Mouse (Mus musculus) embryo, embryonic 10 days (tissue): ENCODE measurements around the gene Zeb2.

Experiments
- DNase-seq: peaks from one replicate; pipeline ENCODE4 v3.0.0-alpha.2; 2015; ENCODE audit warnings: low spot score

The Zeb2 gene

GRCm38 (mm10) chr2:45060768-45061167, 56.4 kb downstream of the Zeb2 start:
- DNase-seq = no peak

- no peak for DNase-seq
These were observed 57.0 kb downstream of the Zeb2 start for GRCm38 (mm10) chr2:45060202-45060601.

GRCm38 (mm10) chr2:45059599-45059998, 57.6 kb downstream of the Zeb2 start:
- DNase-seq = no peak

- no peak for DNase-seq
These were observed 58.2 kb downstream of the Zeb2 start for GRCm38 (mm10) chr2:45059010-45059409.

- no peak for DNase-seq
These were observed 59.0 kb downstream of the Zeb2 start for GRCm38 (mm10) chr2:45058183-45058582.

GRCm38 (mm10) chr2:45056856-45057562, 60.2 kb downstream of the Zeb2 start:
- no peak for DNase-seq

- no peak for DNase-seq
These were observed 61.3 kb downstream of the Zeb2 start for GRCm38 (mm10) chr2:45055926-45056325.

GRCm38 (mm10) chr2:45055034-45055615, 62.1 kb downstream of the Zeb2 start:
- DNase-seq = no peak

- no peak for DNase-seq
These were observed 62.8 kb downstream of the Zeb2 start for GRCm38 (mm10) chr2:45054070-45055025.

GRCm38 (mm10) chr2:45052587-45052986, 64.6 kb downstream of the Zeb2 start:
- DNase-seq = no peak

- no peak for DNase-seq
These were observed 65.9 kb downstream of the Zeb2 start for GRCm38 (mm10) chr2:45051321-45051720.

- DNase-seq = no peak
These were observed 67.3 kb downstream of the Zeb2 start for GRCm38 (mm10) chr2:45049923-45050322.

- DNase-seq = no peak
These were observed 67.9 kb downstream of the Zeb2 start for GRCm38 (mm10) chr2:45049279-45049678.

GRCm38 (mm10) chr2:45040706-45041312, 76.4 kb downstream of the Zeb2 start:
- DNase-seq = no peak

- DNase-seq = no peak
These were observed 77.7 kb downstream of the Zeb2 start for GRCm38 (mm10) chr2:45039503-45039902.

GRCm38 (mm10) chr2:45028091-45028638, 89.0 kb downstream of the Zeb2 start:
- DNase-seq = no peak

- no peak for DNase-seq
These were observed 99.9 kb downstream of the Zeb2 start for GRCm38 (mm10) chr2:45017186-45017800.

GRCm38 (mm10) chr2:45013325-45013724, 103.9 kb downstream of the Zeb2 start:
- DNase-seq = no peak

GRCm38 (mm10) chr2:45012676-45013075, 104.5 kb downstream of the Zeb2 start:
- no peak for DNase-seq

GRCm38 (mm10) chr2:45010701-45011100, 106.5 kb downstream of the Zeb2 start:
- no peak for DNase-seq

- peak; percentile 62 for DNase-seq
These were observed 117.3 kb downstream of the Zeb2 start for GRCm38 (mm10) chr2:44999906-45000305.

- no peak for DNase-seq
These were observed 118.5 kb downstream of the Zeb2 start for GRCm38 (mm10) chr2:44998710-44999109.
